Mouse (Mus musculus) ovary, postnatal 14 days (tissue): Measurements from ENCODE around the gene Slc5a4a.

Experiments used
- DNase-seq: peaks from one replicate; pipeline ENCODE4 v3.0.0; 2022; ENCODE audit warnings: low spot score

Gene Slc5a4a

GRCm38 (mm10) chr10:76218240-76218639 lies 71.0 kb downstream of the Slc5a4a start:
- DNase-seq = no peak

- no peak for DNase-seq
These were observed 78.7 kb downstream of the Slc5a4a start for GRCm38 (mm10) chr10:76225944-76226343.

GRCm38 (mm10) chr10:76229627-76230026 lies 82.4 kb downstream of the Slc5a4a start:
- DNase-seq = no peak

DNA sequence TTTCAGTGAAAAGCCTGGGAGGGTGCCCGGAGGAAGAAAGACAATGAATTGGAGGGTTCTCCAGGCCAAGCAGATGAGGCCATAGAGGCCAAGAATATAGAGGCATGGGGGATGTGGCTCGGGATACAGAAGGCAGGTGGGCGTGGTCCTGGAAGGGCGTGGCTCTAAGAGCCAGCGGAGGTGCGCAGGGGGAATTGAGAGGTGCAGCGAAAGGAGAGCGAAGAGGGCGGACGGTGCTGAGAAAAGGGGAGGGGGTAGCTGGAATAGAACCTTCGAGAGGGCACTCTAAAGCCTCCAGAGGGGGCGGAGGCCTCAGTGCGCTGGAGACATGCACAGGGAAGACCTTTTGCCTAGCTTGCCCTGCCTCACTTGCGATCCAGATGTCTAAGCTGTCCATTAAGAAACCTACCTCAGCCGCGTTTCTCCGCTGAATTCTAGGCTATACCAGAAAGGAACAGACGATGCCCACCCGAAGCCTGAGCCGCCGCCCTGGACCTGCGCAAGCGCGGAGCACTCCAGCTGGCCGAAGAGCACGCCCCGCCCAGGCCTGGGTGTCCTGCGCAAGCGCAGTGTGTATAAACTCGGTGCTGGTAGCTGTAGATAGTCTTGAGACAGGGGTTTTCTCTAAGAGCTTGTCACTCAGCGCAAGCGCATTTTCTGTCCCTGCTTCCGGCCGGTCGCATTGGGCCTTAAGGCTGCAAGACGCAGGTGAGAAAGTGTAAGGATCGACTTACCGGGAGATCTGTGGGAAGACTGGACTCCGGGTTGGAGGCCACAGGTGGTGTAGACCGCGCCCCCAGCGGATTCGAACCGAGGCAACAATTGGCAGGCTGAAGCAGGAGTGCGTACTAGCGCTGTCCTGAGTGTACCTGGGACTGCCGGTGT lies 90.3 kb downstream of the Slc5a4a start, which contains the start of gene Prmt2:
TSS of gene Prmt2 (minus strand) at position 525 of the 885 bp plus-strand sequence.
- peak; percentile 88 for DNase-seq
